Mouse (Mus musculus) bone marrow, adult 2 months (tissue): Measurements from ENCODE around the gene Kcnh3. TPM values are rescaled to one million over a fixed set of nuclear protein-coding genes. Genes with fewer than 3 reads are reported as not detected.
A peak's percentile ranks its signal among the peaks of the same experiment; 100 is the strongest.

ENCODE experiments used
- H3K27ac ChIP-seq: fragments of 200-500 bp; 2 replicates; pipeline ENCODE4 v1.5.1; 2012; ENCODE audit warnings: low read depth, mild to moderate bottlenecking, control low read depth, inconsistent platforms, low read length; ENCODE audit not compliant: control insufficient read depth, poor library complexity, insufficient read depth
- H3K4me1 ChIP-seq: fragments of 200-500 bp; 2 replicates; pipeline ENCODE4 v1.6.1; 2011; ENCODE audit warnings: low read length; ENCODE audit not compliant: control insufficient read depth, insufficient read depth
- H3K4me3 ChIP-seq: fragments of 200-500 bp; replicated peaks from 2 replicates; pipeline ENCODE3; 2011; ENCODE audit warnings: mild to moderate bottlenecking, low read depth, low read length, control low read depth; ENCODE audit not compliant: control insufficient read depth
- CTCF ChIP-seq: fragments of 200-500 bp; IDR thresholded peaks from 2 replicates; pipeline ENCODE4 v1.5.1; 2011; ENCODE audit warnings: low read length, control low read depth; ENCODE audit not compliant: control insufficient read depth, insufficient read depth
- POLR2A ChIP-seq: fragments of 200-500 bp; IDR thresholded peaks from 2 replicates; pipeline ENCODE4 v1.6.1; 2011; ENCODE audit warnings: low read depth, mild to moderate bottlenecking, control low read depth, low read length, borderline replicate concordance; ENCODE audit not compliant: control insufficient read depth
- WGBS: fragments of 180-500 bp; shearing (Covaris S2); methylation state at CpG from one replicate; pipeline ENCODE4 v1.1.7; 2018; 5-methylcytosine and 5-hydroxymethylcytosine counted together
- polyA plus RNA-seq: library from polyadenylated mRNA; stranded (reverse); fragments of >200 nt; gene quantifications from 2 replicates; pipeline ENCODE4 v1.2.4, GENCODE M21; 2011; ENCODE audit warnings: low replicate concordance; ENCODE audit not compliant: missing spikeins, insufficient read depth, insufficient read length

The Kcnh3 gene
- polyA plus RNA-seq, 1 experiment, result 0.47 TPM

DNA sequence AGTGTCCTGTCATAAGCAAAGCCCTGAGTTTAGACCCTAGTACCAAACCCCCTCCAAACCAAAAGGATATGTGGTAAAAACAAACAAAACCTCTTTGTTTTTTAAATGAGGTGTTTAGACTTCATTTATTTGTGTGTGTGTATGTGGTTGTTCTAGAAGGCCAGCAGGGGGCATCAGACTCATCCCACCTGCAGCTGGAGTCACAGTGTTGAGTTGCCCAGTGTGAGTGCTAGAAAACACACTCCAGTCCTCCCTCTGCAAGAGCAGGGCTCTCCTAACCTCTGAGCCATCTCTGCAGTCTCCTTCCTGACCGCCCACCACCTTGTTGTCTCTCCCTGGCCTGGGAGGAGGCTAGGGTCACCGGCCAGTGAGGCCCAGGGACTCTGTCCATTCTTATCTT, 9.7 kb upstream of the Kcnh3 start:
- no peak overlapping the region for H3K27ac ChIP-seq
- H3K4me1 ChIP-seq, result no peaks in the 10 kb centered on the region
- H3K4me3 ChIP-seq, result no peak overlapping the region
- TF ChIP-seq POLR2A (no peak), CTCF (peak; percentile 61)
- 89% methylated on average over 2 of the region's 2 CpGs for WGBS

DNA sequence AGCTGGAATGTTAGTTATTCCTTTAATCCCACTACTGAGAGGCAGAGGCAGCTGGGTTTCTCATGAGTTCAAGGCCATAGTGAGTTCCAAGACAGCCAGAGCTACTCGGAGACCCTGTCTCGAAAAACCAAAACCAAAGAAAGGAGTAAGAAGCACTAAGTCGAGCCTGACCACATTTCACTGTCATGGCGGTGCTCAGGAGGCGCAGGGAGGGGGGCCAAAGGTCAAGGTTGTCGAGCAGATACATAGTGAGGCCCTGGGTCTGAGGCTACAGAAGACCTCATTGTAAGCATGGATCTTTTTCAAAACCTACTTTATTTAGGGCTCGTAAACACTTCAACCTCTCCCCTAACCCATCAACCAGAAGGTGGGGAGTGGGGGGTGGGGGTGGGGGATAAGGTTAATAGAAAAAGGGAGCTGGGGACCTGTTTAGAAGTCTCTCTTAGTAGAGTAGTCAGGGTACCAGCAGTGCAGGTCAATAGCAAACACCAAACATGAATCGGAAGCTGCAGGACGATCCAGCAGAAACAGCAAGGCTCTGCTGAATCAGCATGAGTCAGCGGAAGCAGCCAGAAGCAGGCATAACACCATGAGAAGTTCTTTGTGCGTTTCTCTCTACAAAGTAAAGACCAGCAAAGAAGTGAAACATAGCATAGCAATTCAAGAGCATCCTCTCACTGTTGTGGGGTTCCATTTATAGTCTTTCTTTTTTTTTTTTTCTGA, 8.8 kb upstream of the Kcnh3 start:
- H3K4me1 ChIP-seq, result no peaks in the 10 kb centered on the region
- TF ChIP-seq CTCF, result no peak
- TF ChIP-seq POLR2A, result no peak
- H3K4me3 ChIP-seq, result no peak overlapping the region
- H3K27ac ChIP-seq, result no peak overlapping the region
- 74% methylated on average over 11 of the region's 11 CpGs for WGBS

DNA sequence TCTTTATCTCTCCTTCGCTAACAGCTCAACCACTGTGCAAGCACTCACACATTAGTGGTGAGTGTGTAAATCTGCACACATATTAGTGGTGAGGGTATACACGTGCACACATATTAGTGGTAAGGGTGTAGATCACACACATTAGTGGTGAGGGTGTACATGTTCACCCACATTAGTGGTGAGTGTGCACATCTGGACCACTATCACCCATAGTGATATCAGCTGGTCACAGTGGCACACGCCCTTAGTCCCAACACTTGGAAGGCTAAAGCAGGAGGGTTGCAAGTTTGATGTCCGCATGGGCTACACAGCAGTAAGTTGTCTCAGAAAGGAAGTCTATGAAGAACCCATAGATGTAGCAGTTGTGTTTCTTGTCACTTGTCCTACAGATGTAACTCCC, 7.0 kb upstream of the Kcnh3 start:
- no peak overlapping the region for H3K4me3 ChIP-seq
- no peak for TF ChIP-seq CTCF
- no peak for TF ChIP-seq POLR2A
- WGBS, result 81% methylated on average over 4 of the region's 4 CpGs
- no peak overlapping the region for H3K27ac ChIP-seq
- H3K4me1 ChIP-seq, result no peaks in the 10 kb centered on the region

DNA sequence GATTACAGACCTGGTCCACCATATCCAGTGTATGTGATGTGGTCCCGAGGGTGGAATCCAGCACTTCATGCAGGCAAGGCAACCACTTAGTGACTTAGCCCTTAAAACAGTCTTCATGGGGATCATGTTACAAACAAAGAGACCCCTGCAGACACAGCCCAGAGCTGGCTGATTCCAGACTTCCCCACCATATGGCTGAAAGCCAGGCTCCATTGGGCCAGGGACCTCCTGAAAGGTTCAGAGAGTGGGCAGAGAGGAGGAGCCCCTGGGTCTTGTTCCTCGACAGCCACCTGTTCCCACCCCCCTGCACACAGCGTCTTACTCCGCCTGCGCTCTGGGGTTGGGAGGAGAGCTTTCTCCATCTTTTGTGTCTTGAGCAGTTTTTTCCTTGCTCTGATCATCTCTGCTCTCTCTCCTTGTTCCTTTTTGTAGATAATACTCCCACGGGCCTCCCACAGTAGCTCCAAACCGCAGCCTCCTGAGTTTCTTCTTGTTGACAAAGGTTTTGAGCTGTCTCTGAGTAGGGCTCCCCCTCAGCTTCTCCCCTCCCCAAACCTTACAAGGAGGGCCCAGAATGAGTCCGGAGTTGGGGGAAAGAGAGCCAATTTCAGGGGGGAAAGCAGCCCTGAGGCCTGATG, 3.2 kb upstream of the Kcnh3 start:
- no peak overlapping the region for H3K27ac ChIP-seq
- WGBS, result 22% methylated on average over 8 of the region's 8 CpGs
- H3K4me1 ChIP-seq, result no peaks in the 10 kb centered on the region
- TF ChIP-seq POLR2A (no peak), CTCF (no peak)
- no peak overlapping the region for H3K4me3 ChIP-seq

DNA sequence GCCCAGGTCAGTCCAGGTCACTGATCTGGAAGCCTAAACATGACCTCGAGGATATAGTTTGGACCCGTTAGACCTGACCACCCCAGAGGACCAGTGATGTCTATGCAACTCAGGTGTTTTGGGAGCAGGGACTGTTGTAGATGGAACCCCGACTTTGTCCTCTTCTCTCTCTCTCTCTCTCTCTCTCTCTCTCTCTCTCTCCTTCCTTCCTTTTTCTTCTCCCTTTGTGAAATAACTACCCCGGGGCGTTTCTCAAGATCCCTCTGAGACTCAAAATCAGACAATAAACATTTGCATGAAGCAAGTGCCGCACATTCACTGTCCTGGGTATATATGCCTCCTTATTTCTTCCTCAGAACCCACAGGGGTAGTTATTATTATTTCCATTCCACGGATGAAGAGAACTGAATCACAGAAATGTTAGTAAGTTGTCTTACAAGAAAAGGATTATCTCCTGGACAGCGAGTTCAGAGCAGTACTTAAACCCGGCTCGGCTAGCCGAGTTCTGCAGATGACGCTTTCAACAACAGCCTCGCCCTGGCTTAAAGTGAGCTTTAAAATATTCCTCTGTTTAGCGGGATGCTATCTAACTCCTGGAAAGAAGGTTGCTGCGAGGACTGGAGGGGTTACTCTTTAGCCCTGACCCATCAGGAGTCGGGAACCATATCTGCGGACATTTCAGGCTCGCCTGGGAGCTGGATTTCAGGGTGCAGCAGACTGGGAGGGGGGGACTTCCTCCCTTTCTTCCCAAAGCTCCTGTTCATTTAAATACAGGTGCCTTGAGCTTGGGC, 1.7 kb upstream of the Kcnh3 start:
- Histone ChIP-seq H3K4me1 (no peaks in the 10 kb centered on the region), H3K27ac (no peak overlapping the region), H3K4me3 (no peak overlapping the region)
- 6% methylated on average over 18 of the region's 18 CpGs for WGBS
- TF ChIP-seq CTCF (no peak), POLR2A (no peak)

DNA sequence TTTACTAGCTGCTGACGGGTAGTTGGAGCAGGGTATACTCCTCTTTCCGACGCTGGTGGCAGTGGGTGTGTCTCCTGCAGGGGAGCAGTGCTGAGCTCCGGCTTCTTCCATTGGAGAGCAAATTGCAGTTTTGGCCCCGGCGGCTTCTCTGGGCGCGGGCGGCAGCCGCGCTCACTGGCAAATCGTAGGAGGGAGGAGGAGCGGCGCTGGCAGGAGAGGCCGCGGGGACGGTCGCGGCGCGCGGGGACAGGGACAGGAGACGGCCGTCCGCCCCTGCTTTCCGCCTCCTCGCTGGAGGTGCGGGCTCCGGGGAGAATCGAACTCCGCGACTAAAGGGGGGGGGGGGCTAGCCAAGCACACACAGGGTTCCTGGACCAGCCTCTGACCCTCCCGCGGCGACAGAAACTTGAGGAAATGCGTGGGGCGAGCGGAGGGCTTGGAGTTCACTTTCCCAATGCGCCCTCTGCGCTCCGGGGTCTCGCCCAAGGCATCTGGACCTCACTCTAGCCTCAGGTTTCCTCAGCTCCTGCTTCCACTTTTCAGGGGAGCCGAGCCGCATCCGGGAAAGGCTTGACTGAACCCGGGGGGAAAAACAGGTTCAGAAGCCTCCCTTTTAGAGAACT, 965 bp upstream of the Kcnh3 start:
- no peak overlapping the region for H3K4me3 ChIP-seq
- H3K4me1 ChIP-seq, result no peaks in the 10 kb centered on the region
- H3K27ac ChIP-seq, result no peak overlapping the region
- no peak for TF ChIP-seq POLR2A
- no peak for TF ChIP-seq CTCF
- WGBS, result 2% methylated on average over 46 of the region's 46 CpGs

DNA sequence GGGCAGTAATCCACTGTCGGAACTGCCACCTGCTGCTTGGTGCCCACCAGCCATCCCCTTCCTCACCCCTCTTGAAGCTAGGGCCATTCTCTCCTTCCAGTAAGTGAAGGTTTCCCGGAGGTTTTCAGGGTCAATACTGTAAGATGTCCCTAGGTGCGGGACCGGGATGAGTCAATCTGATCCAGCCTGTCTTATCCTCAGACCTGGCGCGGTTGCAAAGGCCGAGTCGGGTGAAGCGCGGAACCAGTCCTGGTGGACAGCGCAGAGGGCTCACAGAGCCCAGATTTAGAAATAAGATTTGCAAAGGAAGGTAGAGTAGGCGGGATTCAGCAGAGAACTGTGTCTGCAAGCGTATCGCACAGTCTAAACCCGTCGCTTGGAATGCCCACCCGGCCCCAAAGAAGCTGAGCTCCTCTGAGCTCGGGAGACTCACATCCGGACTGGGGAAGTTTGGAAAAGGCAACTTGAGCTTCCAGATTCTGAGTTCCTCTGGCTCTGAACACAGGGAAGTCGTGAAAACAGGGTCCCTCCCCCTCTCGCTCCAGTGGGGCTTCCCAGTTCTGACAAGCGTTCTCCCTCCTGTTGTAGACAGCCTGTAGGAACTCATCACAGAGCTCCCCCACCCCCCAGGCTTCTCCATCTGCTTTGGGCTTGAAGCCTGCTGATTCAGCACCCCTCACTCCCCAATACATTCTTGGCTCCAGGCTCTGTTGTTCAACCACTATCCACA, 585 bp downstream of the Kcnh3 start:
- H3K27ac ChIP-seq, result no peak overlapping the region
- no peaks in the 10 kb centered on the region for H3K4me1 ChIP-seq
- TF ChIP-seq POLR2A (no peak), CTCF (no peak)
- WGBS, result 4% methylated on average over 22 of the region's 22 CpGs
- H3K4me3 ChIP-seq, result no peak overlapping the region

DNA sequence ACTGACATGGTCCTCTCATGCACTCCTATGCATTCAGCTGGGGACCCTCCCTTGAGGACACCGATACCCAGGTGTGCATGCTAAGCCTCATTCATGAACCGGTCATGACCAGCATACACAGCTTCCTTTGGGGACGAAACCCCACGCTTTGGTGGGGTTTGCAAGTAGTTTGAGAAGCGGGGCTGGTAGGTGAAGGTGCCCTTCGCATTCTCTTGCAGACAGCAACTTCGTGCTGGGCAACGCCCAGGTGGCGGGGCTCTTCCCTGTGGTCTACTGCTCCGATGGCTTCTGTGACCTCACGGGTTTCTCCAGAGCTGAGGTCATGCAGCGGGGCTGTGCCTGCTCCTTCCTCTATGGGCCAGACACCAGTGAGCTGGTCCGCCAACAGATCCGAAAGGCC, 1.4 kb downstream of the Kcnh3 start:
- 26% methylated on average over 14 of the region's 14 CpGs for WGBS
- TF ChIP-seq POLR2A (no peak), CTCF (no peak)

More for the DNA sequence above, 1.4 kb downstream of the Kcnh3 start:
- Histone ChIP-seq H3K4me1 (no peaks in the 10 kb centered on the region), H3K4me3 (no peak overlapping the region), H3K27ac (no peak overlapping the region)
